Mouse (Mus musculus): Measurements from ENCODE around the gene Ccp110. TPM values are rescaled to one million over a fixed set of nuclear protein-coding genes. Genes with fewer than 3 reads are reported as not detected.

Ccp110 gene
- polyA plus RNA-seq, 1 experiment from 2014 or later = 2.8 TPM

GRCm38 (mm10) chr7:118733225-118733624 lies 20.9 kb downstream of the Ccp110 start:
- Histone ChIP-seq H3K4me1 (replicated peaks; ENCODE audit: control insufficient read depth, insufficient read depth, low read length) (no peaks in the 10 kb centered on the region), H3K4me3 (ENCODE audit: low read depth, low read length) (no peak overlapping the region), H3K36me3 (ENCODE audit: control insufficient read depth, insufficient read depth) (peaks cover 29% of the 10 kb centered on the region), H3K4me2 (replicated peaks; ENCODE audit: low read depth) (no peak overlapping the region), H3K27me3 (replicated peaks; ENCODE audit: control insufficient read depth, insufficient read depth, low read length) (no peaks in the 10 kb centered on the region), H3K9ac (ENCODE audit: low read depth, low read length) (no peak overlapping the region), H3K27ac (ENCODE audit: low read depth, low read length) (no peak overlapping the region), H3K9me3 (ENCODE audit: control insufficient read depth) (no peaks in the 10 kb centered on the region)
- no peak for ATAC-seq
- WGBS = 94% methylated on average over 13 of the region's 13 CpGs
- TF ChIP-seq CTCF (IDR thresholded peaks at IDR 0.05; ENCODE audit: low read depth) = no peak

- 0 out of 2 replicates have a peak, but pooled peaks cover 12% of the 10 kb centered on the region for H3K4me1 ChIP-seq (replicated peaks; ENCODE audit: control insufficient read depth, insufficient read depth, low read length)
- TF ChIP-seq CTCF (IDR thresholded peaks at IDR 0.05; ENCODE audit: low read depth) = peak; percentile 39
- no peaks in the 10 kb centered on the region for H3K27me3 ChIP-seq (replicated peaks; ENCODE audit: control insufficient read depth, insufficient read depth, low read length)
- no peak for ATAC-seq
- H3K36me3 ChIP-seq (ENCODE audit: control insufficient read depth, insufficient read depth) = peaks cover 16% of the 10 kb centered on the region; the same call in 1 of the 2 replicates
- H3K9me3 ChIP-seq (ENCODE audit: control insufficient read depth) = no peaks in the 10 kb centered on the region
- H3K9ac ChIP-seq (ENCODE audit: low read depth, low read length) = no peak overlapping the region
- H3K4me3 ChIP-seq (ENCODE audit: low read depth, low read length) = no peak overlapping the region
- no peak overlapping the region for H3K4me2 ChIP-seq (replicated peaks; ENCODE audit: low read depth)
- no peak overlapping the region for H3K27ac ChIP-seq (ENCODE audit: low read depth, low read length)
- WGBS = 89% methylated on average over 1 of the region's 1 CpGs
Measured at GRCm38 (mm10) chr7:118738730-118739129, 26.4 kb downstream of the Ccp110 start.

GRCm38 (mm10) chr7:118739975-118740531 lies 27.7 kb downstream of the Ccp110 start, which contains the start of gene Vps35l:
Vps35l (plus strand) TSS chr7:118740226.
- Histone ChIP-seq H3K4me1 (replicated peaks; ENCODE audit: control insufficient read depth, insufficient read depth, low read length) (0 out of 2 replicates have a peak, but pooled peaks cover 12% of the 10 kb centered on the region), H3K36me3 (ENCODE audit: control insufficient read depth, insufficient read depth) (peaks cover 19% of the 10 kb centered on the region; the same call in 1 of the 2 replicates), H3K27ac (ENCODE audit: low read depth, low read length) (peak within 1 kb of the TSS; percentile 29; the same call in 1 of the 2 replicates), H3K9ac (ENCODE audit: low read depth, low read length) (peak within 1 kb of the TSS; percentile 50), H3K27me3 (replicated peaks; ENCODE audit: control insufficient read depth, insufficient read depth, low read length) (no peaks in the 10 kb centered on the region), H3K4me2 (replicated peaks; ENCODE audit: low read depth) (peak within 1 kb of the TSS; percentile 74), H3K4me3 (ENCODE audit: low read depth, low read length) (peak within 1 kb of the TSS; percentile 73), H3K9me3 (ENCODE audit: control insufficient read depth) (no peaks in the 10 kb centered on the region)
- peak; percentile 94 for TF ChIP-seq CTCF (IDR thresholded peaks at IDR 0.05; ENCODE audit: low read depth)
- peak; percentile 80 for ATAC-seq
- 2% methylated on average over 16 of the region's 16 CpGs for WGBS

GRCm38 (mm10) chr7:118740532-118741338 lies 28.4 kb downstream of the Ccp110 start:
- no peak for TF ChIP-seq CTCF (IDR thresholded peaks at IDR 0.05; ENCODE audit: low read depth)
- Histone ChIP-seq H3K4me2 (replicated peaks; ENCODE audit: low read depth) (peak overlapping the region; percentile 74), H3K4me3 (ENCODE audit: low read depth, low read length) (peak overlapping the region; percentile 73), H3K9ac (ENCODE audit: low read depth, low read length) (peak overlapping the region; percentile 50), H3K9me3 (ENCODE audit: control insufficient read depth) (no peaks in the 10 kb centered on the region), H3K27me3 (replicated peaks; ENCODE audit: control insufficient read depth, insufficient read depth, low read length) (no peaks in the 10 kb centered on the region), H3K36me3 (ENCODE audit: control insufficient read depth, insufficient read depth) (peaks cover 22% of the 10 kb centered on the region), H3K27ac (ENCODE audit: low read depth, low read length) (peak overlapping the region; percentile 29; the same call in 1 of the 2 replicates), H3K4me1 (replicated peaks; ENCODE audit: control insufficient read depth, insufficient read depth, low read length) (0 out of 2 replicates have a peak, but pooled peaks cover 12% of the 10 kb centered on the region)
- WGBS = 3% methylated on average over 41 of the region's 41 CpGs
- ATAC-seq = peak; percentile 96

- WGBS = 74% methylated on average over 6 of the region's 6 CpGs
- H3K27me3 ChIP-seq (replicated peaks; ENCODE audit: control insufficient read depth, insufficient read depth, low read length) = no peaks in the 10 kb centered on the region
Measured at GRCm38 (mm10) chr7:118742278-118742677, 29.9 kb downstream of the Ccp110 start.

GRCm38 (mm10) chr7:118744766-118745165 lies 32.4 kb downstream of the Ccp110 start:
- no peak overlapping the region for H3K27ac ChIP-seq (ENCODE audit: low read depth, low read length)
- H3K4me3 ChIP-seq (ENCODE audit: low read depth, low read length) = no peak overlapping the region
- WGBS = 92% methylated on average over 5 of the region's 5 CpGs
- TF ChIP-seq CTCF (IDR thresholded peaks at IDR 0.05; ENCODE audit: low read depth) = no peak
- H3K27me3 ChIP-seq (replicated peaks; ENCODE audit: control insufficient read depth, insufficient read depth, low read length) = no peaks in the 10 kb centered on the region
- H3K9ac ChIP-seq (ENCODE audit: low read depth, low read length) = no peak overlapping the region
- H3K4me2 ChIP-seq (replicated peaks; ENCODE audit: low read depth) = no peak overlapping the region
- H3K4me1 ChIP-seq (replicated peaks; ENCODE audit: control insufficient read depth, insufficient read depth, low read length) = 0 out of 2 replicates have a peak, but pooled peaks cover 12% of the 10 kb centered on the region
- no peaks in the 10 kb centered on the region for H3K9me3 ChIP-seq (ENCODE audit: control insufficient read depth)
- no peak for ATAC-seq
- H3K36me3 ChIP-seq (ENCODE audit: control insufficient read depth, insufficient read depth) = peaks cover 59% of the 10 kb centered on the region

More at GRCm38 (mm10) chr7:118742278-118742677, 29.9 kb downstream of the Ccp110 start:
- TF ChIP-seq CTCF (IDR thresholded peaks at IDR 0.05; ENCODE audit: low read depth) = no peak
- no peak overlapping the region for H3K27ac ChIP-seq (ENCODE audit: low read depth, low read length)
- peak overlapping the region; percentile 74; the same call in 1 of the 2 replicates for H3K4me2 ChIP-seq (replicated peaks; ENCODE audit: low read depth)
- no peaks in the 10 kb centered on the region for H3K9me3 ChIP-seq (ENCODE audit: control insufficient read depth)
- peaks cover 34% of the 10 kb centered on the region for H3K36me3 ChIP-seq (ENCODE audit: control insufficient read depth, insufficient read depth)
- ATAC-seq = no peak
- no peak overlapping the region for H3K4me3 ChIP-seq (ENCODE audit: low read depth, low read length)
- H3K9ac ChIP-seq (ENCODE audit: low read depth, low read length) = no peak overlapping the region
- 0 out of 2 replicates have a peak, but pooled peaks cover 12% of the 10 kb centered on the region for H3K4me1 ChIP-seq (replicated peaks; ENCODE audit: control insufficient read depth, insufficient read depth, low read length)

Data from intestine, postnatal 0 days (tissue).